Mouse (Mus musculus) heart, adult 2 months (tissue): ENCODE data around the gene Scaf4.

Source experiments
- CTCF ChIP-seq: fragments of 200-600 bp; IDR thresholded peaks from 2 replicates; pipeline ENCODE4 v1.8.1; 2022; ENCODE audit warnings: antibody characterized with exemption, mild to moderate bottlenecking, moderate library complexity
- EP300 ChIP-seq: fragments of 200-500 bp; IDR thresholded peaks from 2 replicates; pipeline ENCODE4 v1.6.1; 2011; ENCODE audit warnings: low read depth, low read length, control low read depth; ENCODE audit not compliant: insufficient read depth
- POLR2A ChIP-seq: fragments of 200-500 bp; IDR thresholded peaks from 2 replicates; pipeline ENCODE4 v1.6.1; 2011; ENCODE audit warnings: mild to moderate bottlenecking, low read depth, low read length, control low read depth; ENCODE audit not compliant: insufficient read depth

GRCm38 (mm10) chr16:90185928-90186588 is 98.2 kb downstream of the Scaf4 start:
- TF ChIP-seq POLR2A = no peak
- TF ChIP-seq CTCF = peak; percentile 90
- 0 out of 2 replicates have a peak, but pooled peaks have one; percentile 48 for TF ChIP-seq EP300
